In genomic region chr2:27377876-27378275, GRCm38 (mm10) we compare ENCODE assay signal across 16 mouse cellular contexts. TPM values are rescaled to one million over a fixed set of nuclear protein-coding genes. Genes with fewer than 3 reads are reported as not detected.
DNase-seq lines count a peak whose midpoint lies in the region; ATAC-seq and TF ChIP-seq lines count a peak whose summit lies in the region.
"Had no signal": no experiment of that assay in that cellular context is flagged by ENCODE, and none has a peak within 500 bp of the region (broad histone marks: within the 10 kb centered on the region; RNA-seq: fewer than 3 reads in every experiment).

No protein-coding gene starts in this region.

- TF ChIP-seq POLR2A in ES-Bruce4 (IDR thresholded peaks at IDR 0.05; ENCODE audit: insufficient read depth, low read length), result no peak

- DNase-seq in hindbrain, postnatal 0 days (ENCODE audit: low spot score), result no peak
- DNase-seq in embryonic facial prominence, embryonic 14.5 days (ENCODE audit: low spot score), result no peak
- DNase-seq in thymus, postnatal 10 days (ENCODE audit: low spot score in 2 of 2), result peak; percentile 48 to 57
- DNase-seq in kidney, adult 8-10 months, result no peak
- no peak for DNase-seq in retina, embryonic 14.5 days (ENCODE audit: low spot score)
- DNase-seq: cerebellum, postnatal 36 days; gastrocnemius, postnatal 36 days; layer of hippocampus, postnatal 36 days; liver, embryonic 13.5 days; retina, postnatal 1 day had no signal

- H3K27ac ChIP-seq in hindbrain, embryonic 13.5 days, result peak overlapping the region; percentile 83; the same call in 1 of the 2 replicates
- H3K27ac ChIP-seq in hindbrain, postnatal 0 days, result no peak overlapping the region
- H3K27ac ChIP-seq in ES-Bruce4 (ENCODE audit: insufficient read depth, low read length), result peak overlapping the region; percentile 37
- no peak overlapping the region for H3K27ac ChIP-seq in embryonic facial prominence, embryonic 14.5 days (replicated peaks; ENCODE audit: low read depth, low read length)
- H3K27ac ChIP-seq: embryonic facial prominence, embryonic 12.5 days; heart, embryonic 13.5 days; liver, embryonic 13.5 days had no signal

- H3K4me1 ChIP-seq in hindbrain, embryonic 13.5 days (replicated peaks), result peaks cover 75% of the 10 kb centered on the region
- peaks cover 20% of the 10 kb centered on the region for H3K4me1 ChIP-seq in hindbrain, postnatal 0 days (ENCODE audit: insufficient read depth, low read length)
- H3K4me1 ChIP-seq in ES-Bruce4 (ENCODE audit: control insufficient read depth, insufficient read depth, low read length), result peaks cover 32% of the 10 kb centered on the region
- peaks cover 4% of the 10 kb centered on the region; the same call in 1 of the 2 replicates for H3K4me1 ChIP-seq in embryonic facial prominence, embryonic 14.5 days (ENCODE audit: control insufficient read depth, insufficient read depth, low read length)

- H3K9ac ChIP-seq in hindbrain, embryonic 13.5 days, result no peak overlapping the region
- H3K9ac ChIP-seq in hindbrain, postnatal 0 days (replicated peaks; ENCODE audit: low read length), result no peak overlapping the region
- H3K9ac ChIP-seq in ES-Bruce4 (ENCODE audit: low read depth, poor library complexity, severe bottlenecking), result no peak overlapping the region
- 0 out of 2 replicates have a peak overlapping the region, but pooled peaks have one; percentile 14 for H3K9ac ChIP-seq in embryonic facial prominence, embryonic 14.5 days (ENCODE audit: low read depth, low read length)
- H3K9ac ChIP-seq: embryonic facial prominence, embryonic 12.5 days; heart, embryonic 13.5 days; liver, embryonic 13.5 days had no signal

- no peak overlapping the region for H3K4me3 ChIP-seq in hindbrain, embryonic 13.5 days
- no peak overlapping the region for H3K4me3 ChIP-seq in hindbrain, postnatal 0 days (ENCODE audit: low read length)
- H3K4me3 ChIP-seq in ES-Bruce4 (ENCODE audit: low read depth, low read length), result no peak overlapping the region
- no peak overlapping the region for H3K4me3 ChIP-seq in embryonic facial prominence, embryonic 14.5 days (ENCODE audit: low read depth, low read length)
- H3K4me3 ChIP-seq: embryonic facial prominence, embryonic 12.5 days; heart, embryonic 13.5 days; liver, embryonic 13.5 days; megakaryocyte, embryonic 14.5 days had no signal

- WGBS in hindbrain, embryonic 13.5 days, result 18% methylated on average over 4 of the region's 4 CpGs
- WGBS in hindbrain, postnatal 0 days, result 32% methylated on average over 4 of the region's 4 CpGs
- WGBS in embryonic facial prominence, embryonic 14.5 days, result 25% methylated on average over 4 of the region's 4 CpGs

- TF ChIP-seq CTCF in hindbrain, postnatal 0 days (IDR thresholded peaks at IDR 0.05; ENCODE audit: low read depth), result no peak
- TF ChIP-seq CTCF in ES-Bruce4 (IDR thresholded peaks at IDR 0.05; ENCODE audit: low read depth, low read length), result no peak

- no peaks in the 10 kb centered on the region for H3K27me3 ChIP-seq in hindbrain, embryonic 13.5 days
- H3K27me3 ChIP-seq in hindbrain, postnatal 0 days (ENCODE audit: insufficient read depth, low read length), result no peaks in the 10 kb centered on the region
- no peaks in the 10 kb centered on the region for H3K27me3 ChIP-seq in ES-Bruce4 (ENCODE audit: control insufficient read depth, insufficient read depth, low read length, poor library complexity, severe bottlenecking)
- no peaks in the 10 kb centered on the region for H3K27me3 ChIP-seq in embryonic facial prominence, embryonic 14.5 days (replicated peaks; ENCODE audit: control insufficient read depth, insufficient read depth, low read length)
- H3K27me3 ChIP-seq: embryonic facial prominence, embryonic 12.5 days; liver, embryonic 13.5 days had no signal

- no peaks in the 10 kb centered on the region for H3K36me3 ChIP-seq in hindbrain, embryonic 13.5 days
- no peaks in the 10 kb centered on the region for H3K36me3 ChIP-seq in hindbrain, postnatal 0 days (ENCODE audit: insufficient read depth, low read length)
- no peaks in the 10 kb centered on the region for H3K36me3 ChIP-seq in ES-Bruce4 (ENCODE audit: control insufficient read depth, insufficient read depth, low read length, poor library complexity, severe bottlenecking)
- H3K36me3 ChIP-seq in embryonic facial prominence, embryonic 14.5 days (ENCODE audit: control insufficient read depth, insufficient read depth, low read length), result 0 out of 2 replicates have a peak, but pooled peaks cover 6% of the 10 kb centered on the region
- H3K36me3 ChIP-seq: embryonic facial prominence, embryonic 12.5 days; heart, embryonic 13.5 days; liver, embryonic 13.5 days had no signal

- TF ChIP-seq EP300 in ES-Bruce4 (IDR thresholded peaks at IDR 0.05; ENCODE audit: insufficient read depth, low read depth, low read length), result peak; percentile 98

- no peak overlapping the region for H3K4me2 ChIP-seq in hindbrain, embryonic 13.5 days
- H3K4me2 ChIP-seq in hindbrain, postnatal 0 days (ENCODE audit: low read depth, low read length), result no peak overlapping the region
- H3K4me2 ChIP-seq in embryonic facial prominence, embryonic 14.5 days (ENCODE audit: low read depth, low read length), result no peak overlapping the region
- H3K4me2 ChIP-seq: embryonic facial prominence, embryonic 12.5 days; heart, embryonic 13.5 days; liver, embryonic 13.5 days had no signal

- no peaks in the 10 kb centered on the region for H3K9me3 ChIP-seq in hindbrain, embryonic 13.5 days
- H3K9me3 ChIP-seq in hindbrain, postnatal 0 days (ENCODE audit: low read length), result no peaks in the 10 kb centered on the region
- H3K9me3 ChIP-seq in ES-Bruce4 (replicated peaks; ENCODE audit: control insufficient read depth, insufficient read depth, low read length, poor library complexity, severe bottlenecking), result no peaks in the 10 kb centered on the region
- no peaks in the 10 kb centered on the region for H3K9me3 ChIP-seq in embryonic facial prominence, embryonic 14.5 days (ENCODE audit: control insufficient read depth, low read length)
- H3K9me3 ChIP-seq: embryonic facial prominence, embryonic 12.5 days; heart, embryonic 13.5 days; liver, embryonic 13.5 days; megakaryocyte, embryonic 14.5 days had no signal

- no peak for ATAC-seq in hindbrain, embryonic 13.5 days (ENCODE audit: low FRiP score)
- ATAC-seq in hindbrain, postnatal 0 days, result no peak
- ATAC-seq in embryonic facial prominence, embryonic 14.5 days (ENCODE audit: low read depth), result no peak
- no peak for ATAC-seq in megakaryocyte-erythroid progenitor cell, adult 5-6 weeks (replicated peaks; ENCODE audit: low FRiP score, low TSS enrichment, poor library complexity, severe bottlenecking)

RNA-seq across cellular contexts. Expression of gene Vav2, which starts 49.0 kb away (rescaled TPM):
- polyA plus RNA-seq in hindbrain, embryonic 13.5 days (2015; fragmentation: Nextera tagmentation; extraction: Ambion mirVana), result 13.4 and 15.1 TPM in 2 replicates
- total RNA-seq in hindbrain, postnatal 0 days (2014; rRNA removed), result 38.4 and 44.9 TPM in 2 replicates
- polyA plus RNA-seq in hindbrain, postnatal 0 days (2015; fragmentation: Nextera tagmentation; extraction: Ambion mirVana), result 8.2 TPM in 2 replicates
- 24.6 and 26.2 TPM in 2 replicates for polyA plus RNA-seq in ES-Bruce4 (2011; ENCODE audit: insufficient read depth, insufficient read length, low read depth, missing spikeins)
- polyA plus RNA-seq in embryonic facial prominence, embryonic 14.5 days (2014; fragmentation: Nextera tagmentation; extraction: Ambion mirVana), result 5.7 and 7.1 TPM in 2 replicates
- 9.0 and 15.9 TPM in 2 replicates for total RNA-seq in megakaryocyte-erythroid progenitor cell, adult 5-6 weeks (2014; fragmentation: Nextera tagmentation)
- 5.0 and 7.5 TPM in 2 replicates for total RNA-seq in megakaryocyte-erythroid progenitor cell, adult 5-6 weeks (2017)

Comparison
In these comparisons a context has a peak if more than half of its experiments do, and no peak if none do; other contexts are left out.
1. H3K27ac ChIP-seq: peak in hindbrain, embryonic 13.5 days (single experiment) and ES-Bruce4 (single experiment); none in hindbrain, postnatal 0 days (single experiment) and embryonic facial prominence, embryonic 14.5 days (single experiment).
2. DNase-seq: peak in thymus, postnatal 10 days (2 of 2); none in hindbrain, postnatal 0 days (single experiment), embryonic facial prominence, embryonic 14.5 days (single experiment), kidney, adult 8-10 months (0 of 2) and retina, embryonic 14.5 days (single experiment).